Mouse (Mus musculus): Measurements from ENCODE around the gene Coq10a. TPM values are rescaled to one million over a fixed set of nuclear protein-coding genes. Genes with fewer than 3 reads are reported as not detected.

The Coq10a gene
- 42.8 and 53.2 TPM in 2 replicates for total RNA-seq (2014; rRNA removed)
- 51.7 and 56.4 TPM in 2 replicates for polyA plus RNA-seq (2015; fragmentation: Nextera tagmentation; extraction: Ambion mirVana)

DNA sequence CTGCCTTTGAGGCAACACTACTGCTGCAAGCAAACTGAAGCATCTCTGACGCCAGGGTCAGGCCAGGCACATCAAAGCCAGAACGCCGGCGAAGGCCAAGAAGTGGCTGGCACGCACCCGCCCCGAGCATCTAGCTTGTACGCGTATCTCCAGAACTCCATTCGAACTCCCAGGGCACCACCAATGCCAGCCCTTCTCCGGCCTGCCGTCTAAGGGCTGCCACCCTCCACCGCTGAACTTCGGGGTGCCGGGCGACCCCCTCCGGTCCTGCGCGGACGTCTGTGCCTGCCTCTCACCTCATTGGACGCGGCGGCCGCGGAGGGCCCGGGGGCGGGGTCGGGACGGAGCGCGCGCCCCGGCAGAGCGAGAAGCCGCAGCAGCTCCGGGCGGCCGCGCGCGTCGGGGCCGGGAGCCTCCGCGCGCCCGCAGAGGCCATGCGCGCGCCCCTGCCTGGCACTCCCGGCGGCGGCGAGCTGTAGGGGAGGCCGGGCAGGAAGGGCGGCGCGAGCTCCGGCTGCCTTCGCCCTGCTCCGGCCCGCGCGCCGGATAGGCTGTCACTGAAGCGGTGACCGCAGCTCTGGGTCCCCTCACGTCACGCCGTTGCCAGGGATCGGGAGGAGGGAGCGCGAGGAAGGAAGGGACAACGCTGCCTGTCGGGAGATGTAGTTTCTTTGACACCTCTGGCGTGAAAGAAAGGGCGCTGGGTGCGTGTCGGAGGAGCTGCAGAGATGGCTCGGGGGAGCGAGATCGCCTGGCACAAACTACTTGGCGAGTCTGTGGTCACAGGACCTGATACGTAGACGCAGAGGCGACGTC is at the start of gene Coq10a:
TSS of gene Coq10a (minus strand) at position 596 of the 816 bp plus-strand sequence.
- Histone ChIP-seq H3K27ac (ENCODE audit: low read depth, low read length) (peak within 1 kb of the TSS; percentile 96), H3K9ac (replicated peaks; ENCODE audit: low read length, poor library complexity, severe bottlenecking) (peak within 1 kb of the TSS; percentile 77), H3K9me3 (ENCODE audit: low read length) (no peaks in the 10 kb centered on the region), H3K36me3 (ENCODE audit: insufficient read depth, low read length) (0 out of 2 replicates have a peak, but pooled peaks cover 1% of the 10 kb centered on the region), H3K4me2 (ENCODE audit: low read depth, low read length, poor library complexity, severe bottlenecking) (peak within 1 kb of the TSS; percentile 91), H3K4me1 (ENCODE audit: insufficient read depth, low read length) (no peaks in the 10 kb centered on the region), H3K27me3 (ENCODE audit: insufficient read depth, low read length) (no peaks in the 10 kb centered on the region), H3K4me3 (ENCODE audit: low read depth, low read length) (peak within 1 kb of the TSS; percentile 68)
- TF ChIP-seq CTCF (IDR thresholded peaks at IDR 0.05) = no peak
- under 1% methylated on average over 60 of the region's 87 CpGs for WGBS
- DNase-seq (ENCODE audit: low spot score) (peak; percentile 97), ATAC-seq (ENCODE audit: low FRiP score) (peak; percentile 94)

GRCm38 (mm10) chr10:128414848-128415247 is 46.1 kb upstream of the Coq10a start:
- WGBS = 88% methylated on average over 5 of the region's 5 CpGs
- H3K27me3 ChIP-seq (ENCODE audit: insufficient read depth, low read length) = no peaks in the 10 kb centered on the region
- no peak for TF ChIP-seq CTCF (IDR thresholded peaks at IDR 0.05)
- no peaks in the 10 kb centered on the region for H3K9me3 ChIP-seq (ENCODE audit: low read length)
- DNase-seq (ENCODE audit: low spot score) = no peak
- H3K4me1 ChIP-seq (ENCODE audit: insufficient read depth, low read length) = peaks cover 12% of the 10 kb centered on the region
- H3K9ac ChIP-seq (replicated peaks; ENCODE audit: low read length, poor library complexity, severe bottlenecking) = 0 out of 2 replicates have a peak overlapping the region, but pooled peaks have one; percentile 8
- no peak overlapping the region for H3K27ac ChIP-seq (ENCODE audit: low read depth, low read length)
- H3K4me3 ChIP-seq (ENCODE audit: low read depth, low read length) = no peak overlapping the region
- H3K4me2 ChIP-seq (ENCODE audit: low read depth, low read length, poor library complexity, severe bottlenecking) = no peak overlapping the region
- ATAC-seq (ENCODE audit: low FRiP score) = no peak
- peaks cover 9% of the 10 kb centered on the region for H3K36me3 ChIP-seq (ENCODE audit: insufficient read depth, low read length)

- Histone ChIP-seq H3K9ac (replicated peaks; ENCODE audit: low read length, poor library complexity, severe bottlenecking) (no peak overlapping the region), H3K9me3 (ENCODE audit: low read length) (no peaks in the 10 kb centered on the region), H3K36me3 (ENCODE audit: insufficient read depth, low read length) (peaks cover 5% of the 10 kb centered on the region), H3K4me2 (ENCODE audit: low read depth, low read length, poor library complexity, severe bottlenecking) (peak overlapping the region; percentile 95), H3K4me3 (ENCODE audit: low read depth, low read length) (peak overlapping the region; percentile 74; the same call in 1 of the 2 replicates), H3K27ac (ENCODE audit: low read depth, low read length) (no peak overlapping the region), H3K4me1 (ENCODE audit: insufficient read depth, low read length) (peaks cover 19% of the 10 kb centered on the region), H3K27me3 (ENCODE audit: insufficient read depth, low read length) (no peaks in the 10 kb centered on the region)
- ATAC-seq (ENCODE audit: low FRiP score) = no peak
- no peak for DNase-seq (ENCODE audit: low spot score)
- no peak for TF ChIP-seq CTCF (IDR thresholded peaks at IDR 0.05)
- 76% methylated on average over 1 of the region's 1 CpGs for WGBS
These were observed 44.3 kb upstream of the Coq10a start for GRCm38 (mm10) chr10:128413076-128413475.

DNA sequence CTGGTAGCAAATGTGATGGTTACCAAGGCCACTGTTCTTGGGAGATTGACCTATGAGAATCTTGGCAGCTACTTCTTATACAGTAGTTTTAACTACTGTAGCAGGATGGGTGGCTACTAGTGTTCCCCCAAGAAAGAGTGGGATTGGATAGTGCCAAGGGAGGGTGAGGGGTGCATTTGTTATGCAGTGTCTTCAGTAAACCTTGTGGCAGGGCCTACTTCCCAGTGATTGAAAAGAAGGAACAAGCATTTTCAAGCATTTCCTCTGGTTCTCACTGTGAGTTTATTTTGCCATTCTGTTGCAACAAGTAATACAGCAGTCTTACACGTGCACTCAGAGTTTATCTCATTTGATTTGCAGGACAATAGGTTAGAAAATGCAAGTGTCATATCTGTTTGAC is 43.8 kb upstream of the Coq10a start:
- no peak for DNase-seq (ENCODE audit: low spot score)
- H3K36me3 ChIP-seq (ENCODE audit: insufficient read depth, low read length) = peaks cover 8% of the 10 kb centered on the region
- no peak for ATAC-seq (ENCODE audit: low FRiP score)
- no peaks in the 10 kb centered on the region for H3K27me3 ChIP-seq (ENCODE audit: insufficient read depth, low read length)
- TF ChIP-seq CTCF (IDR thresholded peaks at IDR 0.05) = no peak
- H3K9ac ChIP-seq (replicated peaks; ENCODE audit: low read length, poor library complexity, severe bottlenecking) = peak overlapping the region; percentile 86
- WGBS = 38% methylated on average over 1 of the region's 1 CpGs
- peaks cover 20% of the 10 kb centered on the region for H3K4me1 ChIP-seq (ENCODE audit: insufficient read depth, low read length)
- peak overlapping the region; percentile 94 for H3K27ac ChIP-seq (ENCODE audit: low read depth, low read length)
- peak overlapping the region; percentile 95 for H3K4me2 ChIP-seq (ENCODE audit: low read depth, low read length, poor library complexity, severe bottlenecking)
- H3K9me3 ChIP-seq (ENCODE audit: low read length) = no peaks in the 10 kb centered on the region
- peak overlapping the region; percentile 74 for H3K4me3 ChIP-seq (ENCODE audit: low read depth, low read length)

DNA sequence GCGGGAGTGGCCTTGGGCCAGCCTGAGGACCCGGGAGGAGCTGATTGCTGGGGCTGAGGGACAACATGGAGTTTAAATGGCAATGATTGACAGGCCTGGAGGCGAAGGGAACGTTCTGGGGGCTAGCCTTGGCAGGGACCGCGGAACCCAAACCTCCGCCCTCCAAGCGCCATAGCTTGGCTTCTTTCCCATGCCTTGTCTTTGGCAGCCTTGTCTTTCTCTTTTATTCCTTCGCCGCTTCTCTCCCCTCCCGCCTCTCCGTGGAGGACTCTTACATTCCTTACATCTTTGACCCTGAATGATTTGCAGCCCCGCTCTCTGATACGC is 43.2 kb upstream of the Coq10a start:
- peaks cover 8% of the 10 kb centered on the region for H3K36me3 ChIP-seq (ENCODE audit: insufficient read depth, low read length)
- no peak for TF ChIP-seq CTCF (IDR thresholded peaks at IDR 0.05)
- no peaks in the 10 kb centered on the region for H3K9me3 ChIP-seq (ENCODE audit: low read length)
- peak overlapping the region; percentile 86 for H3K9ac ChIP-seq (replicated peaks; ENCODE audit: low read length, poor library complexity, severe bottlenecking)
- peak overlapping the region; percentile 95 for H3K4me2 ChIP-seq (ENCODE audit: low read depth, low read length, poor library complexity, severe bottlenecking)
- 0% methylated on average over 14 of the region's 14 CpGs for WGBS
- peak; percentile 66 for DNase-seq (ENCODE audit: low spot score)
- peak overlapping the region; percentile 94 for H3K27ac ChIP-seq (ENCODE audit: low read depth, low read length)
- H3K4me3 ChIP-seq (ENCODE audit: low read depth, low read length) = peak overlapping the region; percentile 74
- no peak; the same call in 1 of the 2 replicates for ATAC-seq (ENCODE audit: low FRiP score)
- H3K27me3 ChIP-seq (ENCODE audit: insufficient read depth, low read length) = no peaks in the 10 kb centered on the region
- H3K4me1 ChIP-seq (ENCODE audit: insufficient read depth, low read length) = peaks cover 20% of the 10 kb centered on the region

Measured in midbrain, postnatal 0 days (tissue).